Mouse (Mus musculus) MEL-GATA-1-ER (cell line): ENCODE measurements at regions not wholly inside any gene's neighbourhood (a gene's known extent, or its start where the extent isn't known, plus 50 kb on each side); places are given as distances from the start of the nearest gene placed in this dataset.

Experiments
- DNase-seq: peaks from one replicate; pipeline ENCODE4 v3.0.0-alpha.2; 2012; ENCODE audit warnings: low read depth; ENCODE audit errors: extremely low read depth

- DNase-seq = no peak
Measured at GRCm38 (mm10) chrX:7474831-7475230, 98.6 kb upstream of the Foxp3 start.

- DNase-seq = peak; percentile 29
Measured at GRCm38 (mm10) chrX:7473814-7474213, 98.2 kb upstream of the Usp27x start.

- no peak for DNase-seq
Measured at GRCm38 (mm10) chrX:7469801-7470200, 94.2 kb upstream of the Usp27x start.

GRCm38 (mm10) chrX:7467985-7468384, 92.4 kb upstream of the Usp27x start:
- no peak for DNase-seq

- DNase-seq = no peak
Measured at GRCm38 (mm10) chrX:7456851-7457250, 81.2 kb upstream of the Usp27x start.

GRCm38 (mm10) chrX:7445035-7445434, 69.4 kb upstream of the Usp27x start:
- DNase-seq = no peak

GRCm38 (mm10) chrX:7444583-7444982, 69.0 kb upstream of the Usp27x start:
- DNase-seq = no peak

GRCm38 (mm10) chrX:7443996-7444421, 68.4 kb upstream of the Usp27x start:
- DNase-seq = no peak

- no peak for DNase-seq
Measured at GRCm38 (mm10) chrX:7435375-7436042, 59.9 kb upstream of the Usp27x start.

GRCm38 (mm10) chrX:7434268-7434667, 58.6 kb upstream of the Usp27x start:
- DNase-seq = no peak

GRCm38 (mm10) chrX:7430456-7430855, 54.8 kb upstream of the Usp27x start:
- DNase-seq = no peak

GRCm38 (mm10) chrX:7429524-7429865, 53.9 kb upstream of the Usp27x start:
- DNase-seq = no peak

- DNase-seq = no peak
Measured at GRCm38 (mm10) chrX:7428621-7429523, 53.2 kb upstream of the Usp27x start.
